Mouse (Mus musculus) heart, embryonic 10.5 days (tissue): ENCODE measurements at regions not wholly inside any gene's neighbourhood (a gene's known extent, or its start where the extent isn't known, plus 50 kb on each side); places are given as distances from the start of the nearest gene placed in this dataset.

ENCODE experiments used
- DNase-seq: peaks from one replicate; pipeline ENCODE4 v3.0.0-alpha.2; 2017; ENCODE audit warnings: low spot score
- H3K27ac ChIP-seq: fragments of 300-500 bp; sonication (generic); 2 replicates; pipeline ENCODE4 v1.5.1; 2016; ENCODE audit warnings: mild to moderate bottlenecking
- H3K27me3 ChIP-seq: fragments of 300-500 bp; sonication (generic); 2 replicates; pipeline ENCODE4 v1.6.1; 2016; ENCODE audit warnings: mild to moderate bottlenecking; ENCODE audit not compliant: poor library complexity, insufficient read depth, severe bottlenecking
- H3K36me3 ChIP-seq: fragments of 300-500 bp; sonication (generic); 2 replicates; pipeline ENCODE4 v1.6.1; 2016; ENCODE audit warnings: mild to moderate bottlenecking, moderate library complexity
- H3K4me1 ChIP-seq: fragments of 300-500 bp; sonication (generic); 2 replicates; pipeline ENCODE4 v1.6.1; 2016; ENCODE audit warnings: mild to moderate bottlenecking
- H3K4me3 ChIP-seq: fragments of 300-500 bp; sonication (generic); 2 replicates; pipeline ENCODE4 v1.5.1; 2016; ENCODE audit warnings: mild to moderate bottlenecking, moderate library complexity
- H3K9me3 ChIP-seq: fragments of 300-500 bp; sonication (generic); 2 replicates; pipeline ENCODE4 v1.6.1; 2016; ENCODE audit warnings: mild to moderate bottlenecking, moderate library complexity
- WGBS: fragments of 180-500 bp; shearing (Covaris S2); methylation state at CpG from one replicate; pipeline ENCODE4 v1.1.7; 2016; 5-methylcytosine and 5-hydroxymethylcytosine counted together

DNA sequence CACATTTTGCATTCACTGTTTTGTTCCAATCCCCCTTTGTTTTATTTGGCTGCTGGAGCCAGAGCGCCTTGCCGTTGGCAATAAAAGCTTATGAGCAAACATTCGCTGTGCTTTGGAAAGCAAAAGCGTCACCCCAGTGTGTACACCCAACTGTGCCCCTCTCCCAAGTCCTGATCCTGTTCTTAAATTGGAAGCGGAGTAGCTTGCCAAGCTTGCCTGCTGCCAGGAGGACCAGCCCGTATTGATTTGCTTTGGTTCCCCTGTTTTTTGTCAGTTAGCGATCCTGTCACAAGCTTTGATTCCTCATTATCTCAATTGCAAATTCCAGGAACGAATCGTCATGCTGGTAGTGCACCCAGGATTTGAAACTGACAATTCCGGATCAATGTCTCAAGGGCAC, 917.5 kb downstream of the Olfm4 start:
- H3K4me3 ChIP-seq, result no peak overlapping the region
- no peaks in the 10 kb centered on the region for H3K4me1 ChIP-seq
- DNase-seq, result no peak
- WGBS, result 69% methylated on average over 10 of the region's 10 CpGs
- H3K27ac ChIP-seq, result no peak overlapping the region
- no peaks in the 10 kb centered on the region for H3K36me3 ChIP-seq
- H3K27me3 ChIP-seq, result no peaks in the 10 kb centered on the region
- H3K9me3 ChIP-seq, result no peaks in the 10 kb centered on the region

DNA sequence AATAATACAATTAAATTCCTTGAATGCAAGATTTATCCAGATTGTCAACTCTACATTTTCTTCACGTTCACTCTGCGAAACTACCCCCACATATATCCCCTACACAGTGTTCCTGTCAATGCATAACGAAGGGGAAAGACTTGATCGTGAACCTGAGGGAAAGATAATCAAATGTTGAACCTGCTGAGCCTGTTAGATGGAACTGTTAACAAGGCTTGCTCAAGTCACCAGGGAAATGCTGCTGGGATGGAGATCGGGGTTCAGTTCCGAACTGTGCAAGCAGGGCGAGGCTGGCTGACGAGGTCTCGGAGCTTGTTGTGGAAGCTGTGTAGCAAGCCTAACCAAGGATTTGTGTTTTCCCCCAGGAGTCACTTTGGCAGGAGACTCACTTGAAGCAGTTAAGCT, 917.9 kb downstream of the Olfm4 start:
- no peaks in the 10 kb centered on the region for H3K9me3 ChIP-seq
- H3K4me1 ChIP-seq, result no peaks in the 10 kb centered on the region
- H3K36me3 ChIP-seq, result no peaks in the 10 kb centered on the region
- no peaks in the 10 kb centered on the region for H3K27me3 ChIP-seq
- no peak overlapping the region for H3K4me3 ChIP-seq
- 87% methylated on average over 9 of the region's 9 CpGs for WGBS
- no peak overlapping the region for H3K27ac ChIP-seq
- no peak for DNase-seq

DNA sequence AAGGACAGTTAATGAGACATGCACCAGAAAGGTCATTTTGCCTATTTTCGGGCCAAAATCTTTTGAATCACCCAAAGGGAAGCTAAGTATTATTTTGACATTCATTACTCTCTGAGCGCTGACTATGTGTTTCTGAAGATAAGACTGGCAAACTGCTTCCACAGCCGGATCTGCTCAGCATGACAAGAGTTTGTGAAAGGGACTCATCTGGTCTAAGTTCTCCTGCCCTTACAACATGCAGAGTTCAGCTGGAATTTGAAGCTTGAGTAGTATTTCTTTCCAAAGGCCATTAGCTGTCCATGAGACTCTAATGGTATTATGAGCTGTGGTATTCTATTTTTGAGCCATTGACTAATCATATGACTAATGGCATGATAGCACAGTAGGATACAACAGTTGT, 932.1 kb downstream of the Olfm4 start:
- no peak overlapping the region for H3K27ac ChIP-seq
- whole genome bisulfite sequencing, result 75% methylated on average over 3 of the region's 3 CpGs
- no peaks in the 10 kb centered on the region for H3K4me1 ChIP-seq
- H3K9me3 ChIP-seq, result no peaks in the 10 kb centered on the region
- H3K36me3 ChIP-seq, result no peaks in the 10 kb centered on the region
- DNase-seq, result no peak
- no peaks in the 10 kb centered on the region for H3K27me3 ChIP-seq
- H3K4me3 ChIP-seq, result no peak overlapping the region

DNA sequence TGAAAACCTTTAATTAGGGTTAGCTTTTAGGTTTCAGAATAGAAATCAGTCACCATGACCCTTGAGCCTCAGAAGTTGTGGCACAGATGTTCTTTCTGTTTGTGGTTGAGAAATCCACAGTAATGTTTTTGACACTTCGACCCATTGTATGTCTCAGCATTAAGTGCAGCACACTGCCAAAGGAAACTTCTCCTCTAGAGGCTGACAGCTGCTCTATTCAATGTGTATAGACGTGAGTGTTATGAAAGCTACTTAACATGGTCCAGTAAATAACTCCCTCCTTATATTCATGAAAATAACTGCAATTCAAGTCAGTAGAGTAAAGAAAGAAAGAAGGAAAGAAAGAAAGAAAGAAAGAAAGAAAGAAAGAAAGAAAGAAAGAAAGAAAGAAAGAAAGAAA, 939.9 kb downstream of the Olfm4 start:
- Histone ChIP-seq H3K9me3 (no peaks in the 10 kb centered on the region), H3K27me3 (no peaks in the 10 kb centered on the region), H3K4me3 (no peak overlapping the region), H3K27ac (no peak overlapping the region), H3K36me3 (no peaks in the 10 kb centered on the region), H3K4me1 (no peaks in the 10 kb centered on the region)
- no peak for DNase-seq
- 70% methylated on average over 2 of the region's 2 CpGs for WGBS

DNA sequence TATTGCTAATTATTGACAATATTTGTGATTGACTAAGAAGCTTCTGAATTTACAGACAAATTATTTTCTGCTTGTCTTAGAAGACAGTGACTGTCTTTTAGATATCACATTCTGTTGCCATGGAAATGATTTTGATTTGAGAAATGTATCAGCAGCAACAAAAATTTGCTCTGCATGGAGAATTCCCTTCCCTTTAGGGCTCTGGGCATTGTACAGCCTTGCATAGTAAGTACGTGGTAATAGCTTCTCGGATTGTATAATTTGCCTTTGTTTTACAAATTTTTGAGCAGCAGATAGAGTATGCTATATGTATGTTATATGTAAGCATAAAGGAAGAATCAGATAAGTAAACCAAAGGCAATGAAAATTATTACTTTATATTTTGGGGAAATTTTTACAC, 976.1 kb downstream of the Olfm4 start:
- WGBS, result 88% methylated on average over 2 of the region's 2 CpGs
- H3K4me3 ChIP-seq, result no peak overlapping the region
- no peak overlapping the region for H3K27ac ChIP-seq
- H3K36me3 ChIP-seq, result no peaks in the 10 kb centered on the region
- no peak for DNase-seq
- no peaks in the 10 kb centered on the region for H3K4me1 ChIP-seq
- no peaks in the 10 kb centered on the region for H3K27me3 ChIP-seq
- H3K9me3 ChIP-seq, result no peaks in the 10 kb centered on the region

DNA sequence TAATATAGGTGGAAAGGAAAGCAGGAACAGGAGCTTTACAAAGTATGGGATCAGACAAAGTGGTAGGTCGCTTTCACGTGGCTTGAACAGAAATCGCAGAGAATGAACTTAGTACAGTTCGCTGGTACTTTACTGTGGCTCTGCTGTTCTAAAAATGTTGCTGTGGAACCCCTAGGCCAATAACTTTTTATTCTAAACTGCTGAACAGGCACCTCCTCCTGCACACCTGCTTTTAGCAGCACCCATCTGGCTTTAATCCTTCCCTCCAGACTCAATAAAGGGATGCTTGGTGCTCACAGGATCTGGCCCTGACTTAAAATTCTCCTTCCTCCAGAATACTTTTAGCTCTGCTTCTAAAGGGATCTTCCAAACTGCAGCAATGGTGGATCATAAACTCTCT, 991.9 kb downstream of the Olfm4 start:
- no peak overlapping the region for H3K4me3 ChIP-seq
- H3K27ac ChIP-seq, result no peak overlapping the region
- DNase-seq, result no peak
- H3K27me3 ChIP-seq, result no peaks in the 10 kb centered on the region
- no peaks in the 10 kb centered on the region for H3K9me3 ChIP-seq
- H3K36me3 ChIP-seq, result no peaks in the 10 kb centered on the region
- H3K4me1 ChIP-seq, result peaks cover 7% of the 10 kb centered on the region; the same call in 1 of the 2 replicates
- WGBS, result 81% methylated on average over 4 of the region's 4 CpGs

DNA sequence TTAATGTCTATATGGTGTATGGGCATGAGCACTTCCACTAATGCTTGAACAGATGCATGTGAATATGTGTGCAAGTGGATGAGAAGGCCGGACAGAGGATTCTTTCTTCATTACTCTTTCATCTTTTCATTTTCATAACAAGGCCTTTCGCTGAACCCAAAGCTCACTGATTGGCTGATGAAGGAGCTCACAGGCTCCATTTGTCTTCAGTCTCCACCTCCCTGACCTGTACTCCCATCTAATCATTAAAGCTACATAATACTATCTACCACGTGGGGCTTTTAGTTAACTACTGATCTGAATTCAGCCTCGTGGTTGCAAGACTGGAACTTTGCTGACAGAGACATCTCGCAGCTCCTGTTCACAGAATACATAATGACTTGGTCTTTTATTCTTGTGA, 992.8 kb downstream of the Olfm4 start:
- peaks cover 7% of the 10 kb centered on the region; the same call in 1 of the 2 replicates for H3K4me1 ChIP-seq
- WGBS, result 67% methylated on average over 5 of the region's 5 CpGs
- no peaks in the 10 kb centered on the region for H3K36me3 ChIP-seq
- H3K4me3 ChIP-seq, result no peak overlapping the region
- H3K27ac ChIP-seq, result no peak overlapping the region
- no peaks in the 10 kb centered on the region for H3K27me3 ChIP-seq
- no peaks in the 10 kb centered on the region for H3K9me3 ChIP-seq
- no peak for DNase-seq

DNA sequence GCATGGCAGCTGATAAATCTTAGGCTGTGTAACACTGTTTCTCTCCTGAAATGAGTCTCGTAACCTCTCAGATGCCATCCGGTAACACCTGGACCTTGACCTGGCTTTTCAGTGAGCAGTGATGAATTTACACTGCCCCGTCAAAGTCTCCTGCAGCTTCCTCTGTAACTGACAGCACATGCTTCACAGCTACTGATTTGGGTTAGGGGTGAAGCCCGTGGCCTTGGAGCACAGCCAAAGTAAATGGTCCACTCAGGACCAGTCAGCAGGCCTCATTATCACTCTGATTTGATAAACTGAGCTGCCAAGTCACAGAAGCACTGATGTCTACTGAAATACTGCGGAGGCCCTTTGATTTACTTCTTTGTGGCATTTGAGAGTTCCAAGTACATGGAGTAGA, 995.6 kb downstream of the Olfm4 start:
- Histone ChIP-seq H3K27ac (no peak overlapping the region), H3K27me3 (no peaks in the 10 kb centered on the region), H3K36me3 (no peaks in the 10 kb centered on the region), H3K4me3 (no peak overlapping the region), H3K4me1 (peaks cover 7% of the 10 kb centered on the region; the same call in 1 of the 2 replicates), H3K9me3 (no peaks in the 10 kb centered on the region)
- peak; percentile 76 for DNase-seq
- WGBS, result 38% methylated on average over 5 of the region's 5 CpGs

DNA sequence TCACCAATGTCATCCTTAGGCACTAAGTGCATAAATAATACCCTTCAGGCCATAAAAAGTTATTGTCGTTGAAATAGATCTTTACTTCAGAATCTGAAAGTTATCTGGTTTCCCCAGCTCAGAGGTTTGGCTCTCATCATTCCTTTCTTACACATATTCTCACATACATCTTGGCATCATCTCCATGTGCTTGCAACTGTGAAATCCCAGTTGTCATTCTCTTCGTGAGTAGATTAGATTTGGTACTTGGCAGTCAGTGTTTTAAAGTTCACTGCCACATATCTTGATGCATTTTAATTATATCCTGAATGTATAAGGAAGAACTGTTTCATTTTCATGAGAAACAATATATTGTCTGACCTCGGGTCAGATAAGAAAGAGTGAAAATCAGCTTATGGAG, 1006.3 kb downstream of the Olfm4 start:
- H3K36me3 ChIP-seq, result no peaks in the 10 kb centered on the region
- no peaks in the 10 kb centered on the region for H3K4me1 ChIP-seq
- no peaks in the 10 kb centered on the region for H3K9me3 ChIP-seq
- 76% methylated on average over 3 of the region's 3 CpGs for WGBS
- DNase-seq, result no peak
- H3K4me3 ChIP-seq, result no peak overlapping the region
- no peak overlapping the region for H3K27ac ChIP-seq
- H3K27me3 ChIP-seq, result no peaks in the 10 kb centered on the region

DNA sequence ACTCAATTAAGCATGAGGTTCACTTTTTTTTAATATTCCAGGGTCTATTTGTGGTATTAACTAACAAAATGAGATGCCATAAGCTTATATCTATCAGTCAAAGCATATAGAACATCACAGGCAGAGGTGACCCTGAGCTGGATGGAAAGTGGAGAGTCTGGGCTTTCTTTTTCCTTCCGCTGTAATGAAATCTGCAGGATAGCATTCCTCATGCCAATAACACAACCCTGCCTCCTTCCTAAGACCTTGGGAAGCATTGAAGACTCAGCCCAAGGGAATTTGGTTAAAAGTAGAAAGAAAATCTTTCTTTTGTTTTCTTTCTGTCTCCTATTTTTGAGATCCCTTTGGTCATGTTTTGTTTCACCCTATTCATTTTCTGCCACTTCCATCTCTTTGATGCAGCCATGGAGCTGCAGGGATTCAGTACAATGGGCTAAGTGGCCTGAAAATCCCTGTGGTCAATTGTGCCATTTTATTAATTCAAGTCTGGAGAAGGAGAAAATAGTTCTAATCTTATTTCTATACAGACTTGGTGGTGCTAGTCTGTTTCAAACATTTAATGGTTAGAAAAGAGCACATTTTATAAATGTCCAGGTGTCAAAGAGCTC, 1006.9 kb downstream of the Olfm4 start:
- Histone ChIP-seq H3K27ac (no peak overlapping the region), H3K36me3 (no peaks in the 10 kb centered on the region), H3K4me3 (no peak overlapping the region), H3K9me3 (no peaks in the 10 kb centered on the region), H3K27me3 (no peaks in the 10 kb centered on the region), H3K4me1 (no peaks in the 10 kb centered on the region)
- 96% methylated on average over 1 of the region's 1 CpGs for WGBS
- DNase-seq, result no peak

DNA sequence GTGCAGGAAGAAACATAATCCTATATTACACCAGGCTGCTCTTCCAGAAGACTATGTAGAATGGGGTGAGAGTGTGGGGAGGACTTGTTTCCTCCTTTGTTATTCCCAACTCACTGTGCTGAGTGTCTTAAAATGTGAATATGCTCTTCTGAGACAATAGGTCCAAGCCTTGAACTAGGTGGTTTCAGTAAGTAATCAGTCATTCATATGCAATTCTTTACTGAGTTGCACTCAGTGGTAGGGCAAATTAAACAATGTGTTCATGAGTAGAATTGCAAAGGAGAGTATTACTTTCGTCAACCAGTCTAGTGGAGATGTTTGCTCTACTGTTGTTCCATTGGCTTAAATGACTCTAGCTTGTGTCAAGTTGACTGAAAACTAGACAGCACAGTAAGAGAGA, 1015.1 kb downstream of the Olfm4 start:
- WGBS, result 77% methylated on average over 1 of the region's 1 CpGs
- Histone ChIP-seq H3K4me3 (no peak overlapping the region), H3K9me3 (no peaks in the 10 kb centered on the region), H3K36me3 (no peaks in the 10 kb centered on the region), H3K27ac (no peak overlapping the region), H3K27me3 (no peaks in the 10 kb centered on the region), H3K4me1 (no peaks in the 10 kb centered on the region)
- no peak for DNase-seq

DNA sequence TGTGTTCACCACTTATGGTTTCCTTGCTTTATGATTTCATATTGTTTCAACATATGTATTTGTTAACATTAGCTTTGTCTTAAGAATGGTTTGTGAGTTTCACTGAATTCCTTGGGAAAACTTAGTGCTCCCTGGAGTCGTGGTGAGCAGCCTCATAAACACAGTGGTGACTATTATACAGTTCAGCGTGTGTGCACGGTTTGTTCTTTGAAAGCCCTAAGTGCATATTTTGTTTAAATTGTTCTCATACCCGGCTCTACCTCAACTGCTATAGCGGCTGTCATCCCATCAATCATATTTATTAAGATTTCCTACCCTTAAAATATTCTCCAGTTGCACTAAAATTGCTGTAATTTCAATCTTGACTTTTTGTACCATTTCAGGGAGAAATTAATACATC, 1029.3 kb downstream of the Olfm4 start:
- no peaks in the 10 kb centered on the region for H3K4me1 ChIP-seq
- no peak overlapping the region for H3K4me3 ChIP-seq
- H3K27me3 ChIP-seq, result no peaks in the 10 kb centered on the region
- no peak for DNase-seq
- 82% methylated on average over 5 of the region's 5 CpGs for WGBS
- H3K36me3 ChIP-seq, result no peaks in the 10 kb centered on the region
- H3K9me3 ChIP-seq, result no peaks in the 10 kb centered on the region
- H3K27ac ChIP-seq, result no peak overlapping the region

DNA sequence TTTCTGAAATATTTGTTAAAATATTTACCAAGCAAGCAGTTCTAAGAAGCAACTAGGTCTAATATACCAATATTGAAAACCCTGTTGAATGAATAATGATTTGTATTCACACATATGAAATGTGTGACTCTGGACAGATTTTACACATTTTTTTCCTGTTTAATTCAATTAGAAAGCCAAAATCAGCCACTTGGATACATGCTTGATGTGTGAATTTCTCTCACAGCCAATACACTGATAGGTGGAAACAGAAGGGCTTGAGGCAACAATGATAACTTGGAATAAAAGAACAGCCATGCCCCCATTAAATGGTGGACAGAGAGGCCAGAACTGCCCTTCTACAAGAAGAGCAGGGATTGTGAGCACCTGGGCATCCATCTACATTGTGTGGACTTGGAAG, 1047.6 kb downstream of the Olfm4 start:
- H3K36me3 ChIP-seq, result no peaks in the 10 kb centered on the region

DNA sequence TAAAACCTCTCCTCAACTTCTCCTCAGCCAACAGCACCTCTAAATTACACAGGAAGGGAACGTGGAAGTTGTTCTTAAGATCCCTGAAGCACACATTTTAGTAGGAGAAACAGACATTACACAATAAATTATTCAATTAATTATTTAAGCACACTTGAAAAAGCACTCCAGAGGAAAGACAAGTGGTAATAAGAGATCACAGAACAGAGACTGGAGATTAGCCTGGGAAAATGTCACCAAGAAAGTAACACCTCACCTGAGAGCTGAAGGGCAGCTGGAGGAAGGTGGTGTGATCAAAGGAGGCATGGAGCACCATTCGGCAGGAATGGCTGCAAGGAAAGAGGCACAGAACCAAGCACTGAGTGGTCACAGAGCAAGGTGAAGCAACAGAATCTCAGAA, 1053.8 kb downstream of the Olfm4 start:
- DNase-seq, result no peak
- Histone ChIP-seq H3K36me3 (no peaks in the 10 kb centered on the region), H3K9me3 (no peaks in the 10 kb centered on the region), H3K4me3 (no peak overlapping the region), H3K27ac (no peak overlapping the region), H3K4me1 (no peaks in the 10 kb centered on the region), H3K27me3 (no peaks in the 10 kb centered on the region)
- 62% methylated on average over 2 of the region's 2 CpGs for WGBS

More for the DNA sequence above, 1047.6 kb downstream of the Olfm4 start:
- DNase-seq, result no peak
- no peaks in the 10 kb centered on the region for H3K27me3 ChIP-seq
- H3K9me3 ChIP-seq, result no peaks in the 10 kb centered on the region
- no peak overlapping the region for H3K4me3 ChIP-seq
- no peak overlapping the region for H3K27ac ChIP-seq
- no peaks in the 10 kb centered on the region for H3K4me1 ChIP-seq
